Mouse (Mus musculus): ENCODE measurements around the gene Sumo2.
"Not testable (repeated sequence)": the region's sequence is repeated elsewhere in the genome, so short reads cannot be mapped to it uniquely, and the experiment has no call there.

The Sumo2 gene

DNA sequence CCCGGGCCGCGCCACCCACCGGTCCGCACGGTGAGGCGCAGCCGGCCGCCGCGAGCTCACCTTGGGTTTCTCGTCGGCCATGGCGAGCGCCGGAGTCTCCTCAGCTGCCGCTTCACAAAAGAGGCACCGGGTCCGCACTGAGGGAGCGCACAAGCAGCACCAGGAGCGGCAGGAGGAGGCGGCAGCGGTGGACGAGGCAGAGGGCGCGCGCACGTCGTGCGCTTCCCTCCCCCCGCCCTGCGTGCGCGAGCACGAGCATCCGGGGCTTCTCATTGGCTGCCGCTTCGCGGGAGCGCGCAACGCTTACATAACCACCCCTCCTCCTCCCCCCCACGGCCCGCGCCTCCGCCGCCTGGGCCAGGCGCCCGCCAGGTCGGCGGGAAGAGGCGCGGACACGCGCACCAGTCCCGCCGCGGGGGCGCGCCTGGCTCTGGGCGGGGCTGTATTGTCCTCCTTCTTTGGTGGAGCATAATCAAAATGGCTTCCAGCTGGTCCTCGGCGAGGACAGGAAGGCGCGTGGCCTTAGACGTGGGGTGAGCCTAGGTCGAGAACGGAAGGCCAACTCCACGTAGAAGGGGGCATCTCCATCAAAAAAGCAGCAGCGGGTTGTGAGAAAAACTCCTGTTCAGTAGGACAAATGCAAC, at the start of gene Sumo2:
Sumo2 (minus strand) TSS at position 239 of the 644 bp plus-strand sequence.
- in situ Hi-C loops (cut with MboI, MseI): no loop called here

DNA sequence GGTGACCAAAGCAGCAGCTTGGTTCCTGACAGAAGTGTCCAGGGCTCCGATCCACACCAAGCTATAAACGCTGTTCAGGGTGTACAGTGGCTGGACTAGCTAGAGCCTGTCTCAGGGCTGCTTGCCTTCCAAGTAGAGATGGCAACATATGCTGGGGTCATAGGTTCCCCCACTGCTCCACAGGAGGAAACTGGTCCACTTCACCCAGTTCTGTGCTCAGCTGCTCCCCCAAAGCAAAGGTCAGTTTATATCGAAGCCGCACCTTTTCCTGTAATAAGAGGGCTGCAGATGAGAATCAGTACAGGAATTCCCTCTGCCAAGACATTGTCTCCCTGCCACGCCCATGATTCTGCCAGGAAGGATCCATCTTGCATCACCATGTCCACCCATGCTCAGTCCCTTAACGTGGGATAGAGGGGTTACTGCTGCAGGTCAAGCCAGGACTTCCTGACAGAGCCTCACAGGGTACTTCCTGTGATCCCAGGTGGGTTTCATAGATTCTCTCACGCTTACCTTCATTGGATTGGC, 49.6 kb upstream of the Sumo2 start:
- in situ Hi-C loops (cut with MboI, MseI): no loop called here

DNA sequence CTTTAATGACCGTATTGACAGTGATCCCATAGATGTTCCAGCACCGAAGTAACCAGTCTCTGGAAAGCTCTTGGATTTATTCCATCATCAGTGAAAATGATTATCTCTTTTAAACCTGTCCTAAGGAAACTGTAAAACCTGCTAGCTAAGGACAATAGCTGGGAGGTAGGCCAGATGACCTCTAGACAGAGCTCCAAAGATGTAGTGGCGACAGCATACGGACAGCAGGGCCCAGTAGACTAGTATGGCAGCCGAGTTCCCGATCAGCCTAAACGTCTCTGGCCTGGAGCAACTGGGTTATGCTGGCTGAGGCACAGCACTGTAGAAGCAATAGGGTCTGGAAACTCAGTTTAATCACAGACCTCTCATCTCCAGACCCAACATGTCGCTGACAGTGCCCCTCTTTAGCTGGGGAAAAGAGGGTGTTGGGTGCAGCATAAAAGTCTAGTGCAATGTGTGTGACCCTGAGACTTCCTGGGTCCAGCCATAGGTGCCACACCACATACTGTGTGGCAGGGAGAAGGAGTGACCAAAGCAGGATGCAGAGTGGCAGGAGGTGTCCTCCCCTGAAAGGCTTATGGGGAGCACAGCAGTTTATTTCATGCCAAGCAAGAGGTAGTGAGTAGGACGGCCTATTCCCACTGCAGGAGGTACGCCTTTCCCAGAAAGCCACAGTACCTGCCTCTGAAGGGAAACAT, 48.4 kb upstream of the Sumo2 start:
- in situ Hi-C loops (cut with MboI, MseI): no loop called here

DNA sequence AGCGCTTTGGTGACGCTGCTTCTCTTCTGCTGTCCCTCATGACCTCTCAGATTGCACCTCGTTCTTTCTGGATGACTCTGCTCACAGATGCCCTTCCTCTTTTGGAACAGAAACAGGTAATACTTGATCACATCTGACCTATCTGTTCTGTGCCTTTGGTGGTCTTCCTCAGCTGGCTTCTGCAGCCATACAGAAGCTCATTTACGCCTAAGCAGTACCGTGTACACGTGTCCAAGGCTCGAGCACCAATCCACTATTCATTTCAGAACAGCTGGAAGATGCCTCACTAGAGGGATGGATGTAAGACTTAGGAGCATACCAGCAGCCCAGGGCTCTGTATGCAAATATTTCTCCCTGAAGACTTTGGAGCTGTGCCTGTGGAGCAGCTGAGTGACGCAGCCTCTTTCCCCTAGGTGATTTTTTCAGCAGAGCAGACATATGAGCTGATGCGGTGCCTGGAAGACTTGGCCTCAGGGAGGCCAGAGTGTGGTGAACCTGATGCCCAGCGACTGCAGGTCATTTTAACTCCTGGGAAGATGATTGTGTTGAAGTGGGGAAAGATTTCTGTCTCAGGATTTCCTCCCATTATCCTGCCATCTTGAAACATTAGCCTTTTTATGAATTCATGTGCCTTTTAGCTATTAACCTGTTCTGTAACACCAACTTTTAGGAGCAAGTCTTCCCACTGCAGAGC, 47.0 kb upstream of the Sumo2 start:
- in situ Hi-C loops (cut with MboI, MseI): no loop called here

DNA sequence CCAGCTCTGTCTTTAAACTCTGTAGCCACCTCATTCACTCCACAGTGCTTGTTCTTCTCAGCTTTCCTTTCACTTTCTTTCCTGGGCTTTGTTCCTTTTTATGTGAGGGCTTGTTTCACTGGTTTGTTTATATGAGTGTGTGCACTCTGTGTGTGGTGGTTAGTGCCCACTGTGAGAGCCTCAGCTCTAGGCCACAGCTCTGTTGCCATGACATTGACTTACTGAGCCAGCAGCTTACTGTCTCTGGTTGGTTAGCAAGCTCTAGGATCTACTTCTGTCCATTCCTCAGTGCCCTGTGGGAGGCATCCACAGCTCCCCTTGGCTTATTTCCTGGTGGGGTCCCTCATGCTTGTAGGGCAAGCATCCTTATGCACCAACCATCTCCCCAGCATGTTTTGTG, 43.0 kb upstream of the Sumo2 start:
- in situ Hi-C loops (cut with MboI, MseI): no loop called here

DNA sequence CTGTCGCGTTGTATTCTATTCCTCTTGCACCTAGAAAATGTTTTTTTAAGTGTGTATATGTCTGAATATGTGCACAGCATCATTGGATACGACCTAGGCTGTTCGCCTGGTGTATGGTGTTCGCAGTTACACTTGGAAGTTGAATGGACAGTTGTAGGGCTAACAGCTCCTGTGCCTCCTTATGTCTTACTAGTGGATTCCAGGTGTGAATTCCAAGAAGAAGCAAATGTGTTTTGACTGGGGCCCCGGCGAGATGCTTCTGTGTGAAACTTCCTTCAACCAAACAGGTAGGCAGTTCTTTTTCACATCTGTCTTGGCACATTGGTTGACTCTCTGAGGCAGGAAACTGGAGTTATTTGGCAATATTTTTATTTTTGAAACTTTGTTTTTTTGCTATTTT, 28.9 kb upstream of the Sumo2 start:
- in situ Hi-C loops (cut with MboI, MseI): no loop called here

DNA sequence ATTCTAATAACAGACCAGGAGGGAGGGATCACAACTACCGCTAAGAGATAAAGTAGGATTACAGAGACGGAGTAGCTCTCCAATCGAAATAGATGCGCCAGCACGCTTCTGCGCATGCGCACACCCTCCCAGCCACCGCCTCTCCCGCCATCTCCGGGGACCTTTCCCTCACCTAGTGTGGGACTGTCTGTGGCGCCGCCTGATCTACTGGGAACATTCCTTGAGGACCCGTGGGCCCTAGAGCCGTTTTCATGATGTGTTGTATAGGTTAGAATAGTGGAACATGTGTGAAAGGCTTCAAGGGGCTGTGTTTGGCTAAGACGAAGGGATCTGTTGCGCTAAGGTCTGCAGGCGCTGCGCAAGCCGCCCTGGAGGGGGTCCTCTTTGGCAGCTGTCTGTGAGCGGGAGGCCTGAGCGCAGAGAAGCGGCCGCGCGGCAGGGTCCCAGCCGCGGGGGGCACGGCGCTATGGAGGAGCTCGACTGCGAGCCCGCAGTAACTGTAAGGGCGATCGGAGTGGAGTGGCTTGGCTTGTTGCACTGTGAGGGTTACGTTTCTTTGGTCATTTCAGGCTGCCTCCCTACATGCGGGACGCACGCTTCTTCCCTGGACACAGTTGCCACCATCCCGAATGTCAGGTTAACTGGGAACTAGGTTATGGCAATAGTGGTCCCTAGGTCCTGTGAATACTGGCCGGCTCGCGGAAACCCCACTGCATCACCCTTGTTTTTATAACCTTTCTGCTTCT, 28.2 kb upstream of the Sumo2 start, which contains the start of gene Nup85:
Nup85 (plus strand) TSS at position 371 of the 746 bp plus-strand sequence.
- in situ Hi-C loops (cut with MboI, MseI): no loop called here

DNA sequence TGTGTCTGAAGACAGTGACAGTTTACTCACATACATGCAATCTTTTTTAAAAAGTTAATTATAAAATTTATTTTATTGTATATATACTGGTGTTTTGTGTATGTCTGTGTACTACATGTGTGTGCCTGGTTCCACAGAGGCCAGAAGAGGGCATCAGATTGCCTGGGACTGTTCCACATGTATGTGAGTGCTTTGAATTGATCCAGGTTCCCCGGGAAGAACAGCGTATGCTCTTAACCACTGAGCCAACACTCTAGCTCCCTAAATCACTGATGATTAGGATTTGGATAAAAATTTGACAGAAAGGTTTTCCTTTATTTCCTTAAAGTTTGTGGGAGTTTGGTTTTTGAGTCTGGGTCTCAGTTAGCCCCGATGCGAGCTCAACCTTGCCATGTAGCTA, 27.3 kb upstream of the Sumo2 start:
- in situ Hi-C loops (cut with MboI, MseI): no loop called here

DNA sequence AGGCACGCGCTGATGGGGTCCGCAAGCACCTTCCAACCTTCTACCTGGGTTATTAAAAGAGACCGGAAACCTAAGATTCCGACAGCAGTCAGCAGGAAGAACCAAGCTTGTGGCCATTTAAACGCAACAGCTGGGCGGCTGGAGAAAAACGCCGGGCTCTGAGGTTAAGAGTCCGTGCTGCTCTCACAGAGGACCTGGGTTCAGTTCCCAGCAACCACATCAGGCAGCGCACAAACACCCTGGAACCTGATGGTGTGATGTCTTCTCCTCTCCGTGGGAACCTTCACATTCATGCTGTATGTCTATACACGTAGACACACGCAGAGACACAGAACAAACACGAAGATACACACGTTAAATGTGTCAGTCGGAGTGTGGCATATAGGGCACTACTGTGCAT, 19.6 kb upstream of the Sumo2 start:
- in situ Hi-C loops (cut with MboI, MseI): no loop called here

DNA sequence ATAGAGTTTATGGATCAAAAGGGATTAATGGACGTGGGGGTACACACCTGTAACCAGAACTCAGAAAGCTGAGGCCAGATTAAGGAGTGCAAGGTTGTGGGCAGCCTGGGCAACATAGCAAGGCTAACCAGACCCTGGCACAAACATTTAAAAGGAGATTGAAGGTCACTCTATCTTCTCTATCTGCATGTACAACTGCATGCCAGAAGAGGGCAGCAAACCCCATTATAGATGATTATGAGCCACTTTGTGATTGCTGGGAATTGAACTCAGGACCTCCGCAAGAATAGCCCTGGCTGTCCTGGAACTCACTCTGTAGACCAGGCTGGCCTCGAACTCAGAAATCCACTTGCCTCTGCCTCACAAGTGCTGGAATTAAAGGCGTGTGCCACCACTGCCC, 16.7 kb upstream of the Sumo2 start:
- in situ Hi-C loops (cut with MboI, MseI): no loop called here

DNA sequence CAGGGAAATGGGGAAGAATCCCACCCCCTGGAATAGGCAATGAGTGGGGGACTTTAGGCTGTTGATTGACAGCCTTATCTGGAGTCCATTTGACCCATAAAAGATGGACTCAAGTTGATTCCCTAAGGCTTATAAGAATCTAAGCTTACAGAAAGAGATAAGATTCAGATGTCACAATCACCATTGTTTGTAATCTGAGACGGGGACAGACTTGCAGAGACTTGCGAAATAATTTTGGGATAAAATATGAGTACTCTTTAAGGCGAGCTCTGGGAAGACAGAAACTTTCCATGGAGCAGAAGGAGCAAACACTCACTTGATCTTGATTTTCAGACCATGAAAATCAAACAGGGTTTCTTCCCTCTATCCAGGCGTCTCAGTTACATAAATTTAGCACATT, 7.5 kb upstream of the Sumo2 start:
- in situ Hi-C loops (cut with MboI, MseI): no loop called here

DNA sequence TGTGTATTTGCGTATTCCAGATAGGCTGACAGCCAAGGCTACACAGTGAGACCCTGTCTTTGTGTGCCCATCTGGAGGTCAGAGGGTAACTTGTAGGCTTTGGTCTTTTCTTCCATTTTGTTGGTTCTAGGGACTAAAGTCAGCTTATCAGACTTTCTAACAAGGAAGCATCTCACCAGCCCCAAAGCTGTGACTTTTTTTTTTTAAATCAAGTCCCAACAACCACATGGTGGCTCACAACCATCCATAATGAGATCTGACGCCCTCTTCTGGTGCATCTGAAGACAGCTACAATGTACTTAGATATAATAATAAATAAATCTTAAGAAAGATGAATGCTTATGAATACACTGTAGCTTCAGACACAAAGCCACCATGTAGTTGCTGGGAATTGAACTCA, 2.0 kb upstream of the Sumo2 start:
- in situ Hi-C loops (cut with MboI, MseI): no loop called here

DNA sequence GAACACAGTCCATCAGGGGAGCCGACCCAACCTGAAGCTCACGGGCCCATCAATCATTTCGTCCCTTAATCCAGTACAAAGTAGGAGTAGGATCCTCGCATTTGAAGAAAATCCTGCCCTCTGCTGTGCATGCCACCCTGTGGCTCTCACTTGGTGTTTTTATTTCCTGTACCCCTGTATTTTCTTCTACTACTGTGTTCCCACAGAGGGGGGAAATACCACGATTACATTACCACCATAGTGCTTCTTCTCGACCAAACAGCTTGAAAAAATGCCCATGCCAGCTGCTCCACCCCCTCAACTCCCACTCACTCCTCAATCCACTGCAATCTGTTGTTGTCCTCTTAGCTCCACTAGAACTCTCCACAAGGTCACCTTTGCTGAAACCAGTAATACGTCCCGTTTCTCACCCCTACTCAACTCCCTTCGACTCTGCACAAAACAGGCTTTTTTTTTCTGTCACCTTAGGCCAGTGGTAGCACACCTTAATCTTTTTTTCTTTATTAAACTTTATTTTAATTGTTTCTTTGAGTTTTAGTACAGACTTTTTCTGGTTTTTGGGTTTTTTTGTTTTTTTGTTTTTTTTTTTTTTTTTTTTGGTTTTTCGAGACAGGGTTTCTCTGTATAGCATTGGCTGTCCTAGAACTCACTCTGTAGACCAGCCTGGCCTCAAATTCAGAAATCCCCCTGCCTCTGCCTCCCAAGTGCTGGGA, 936 bp upstream of the Sumo2 start:
- in situ Hi-C loops (cut with MboI, MseI): no loop called here

DNA sequence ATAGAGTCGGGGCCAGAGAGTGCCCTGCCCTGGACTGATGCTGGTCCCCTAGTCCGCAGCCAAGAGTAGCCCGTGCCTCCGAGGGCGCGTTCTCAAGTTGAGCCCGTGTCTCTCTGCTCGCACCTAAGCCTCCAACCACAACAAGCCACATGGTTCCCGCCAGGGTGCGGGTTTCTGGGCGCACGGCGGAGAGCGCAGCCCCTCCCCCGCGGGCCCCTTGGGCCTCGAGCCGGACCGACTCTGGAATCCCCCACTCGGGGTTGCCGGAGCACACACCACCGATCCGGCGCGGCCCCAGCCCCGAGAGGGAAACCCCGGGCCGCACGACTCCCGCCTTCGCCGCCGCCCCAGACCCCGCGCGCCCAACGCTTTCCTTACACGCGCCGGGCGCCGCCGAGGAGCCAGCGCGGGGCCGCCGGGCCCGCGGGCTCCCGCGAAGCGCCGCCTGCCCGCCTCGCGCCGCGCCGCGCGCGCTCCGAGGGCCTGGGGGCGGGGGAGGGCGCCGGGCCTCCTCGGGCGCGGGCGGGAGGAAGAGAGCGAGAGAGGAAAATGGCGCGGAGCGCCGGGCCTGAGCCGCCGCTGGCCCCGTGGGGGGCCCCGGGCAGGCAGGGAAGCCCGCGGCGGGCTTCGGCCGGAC, 557 bp downstream of the Sumo2 start:
- in situ Hi-C loops (cut with MboI, MseI): no loop called here

DNA sequence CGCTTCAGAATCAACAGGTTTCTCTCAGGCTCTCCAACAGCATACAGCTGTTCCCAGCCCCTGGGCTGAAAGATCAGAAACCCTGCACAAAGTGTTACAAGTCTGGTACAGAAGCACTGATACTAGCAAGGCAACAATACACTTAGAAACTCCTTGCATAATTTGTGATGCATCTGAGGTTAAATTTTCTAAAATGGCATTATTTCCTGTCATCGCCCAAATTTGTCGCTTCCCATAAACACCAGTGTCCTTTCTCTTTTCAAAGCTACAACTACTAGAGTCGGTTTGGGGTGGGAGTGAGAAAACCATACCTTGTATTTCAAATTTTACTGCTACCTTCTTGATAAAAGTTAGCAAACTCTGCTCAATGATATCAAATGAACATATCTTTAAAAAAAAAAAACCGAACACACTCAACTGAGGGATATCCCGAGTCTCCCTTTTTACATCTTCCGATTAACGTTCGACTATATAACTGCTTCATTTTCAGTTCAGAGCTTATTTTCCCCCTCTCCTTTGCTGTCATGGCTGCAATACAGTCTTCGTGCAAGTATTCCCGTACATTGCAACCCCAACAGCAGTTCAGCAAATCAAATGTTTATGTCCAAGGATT, 1.2 kb downstream of the Sumo2 start:
- in situ Hi-C loops (cut with MboI, MseI): no loop called here

DNA sequence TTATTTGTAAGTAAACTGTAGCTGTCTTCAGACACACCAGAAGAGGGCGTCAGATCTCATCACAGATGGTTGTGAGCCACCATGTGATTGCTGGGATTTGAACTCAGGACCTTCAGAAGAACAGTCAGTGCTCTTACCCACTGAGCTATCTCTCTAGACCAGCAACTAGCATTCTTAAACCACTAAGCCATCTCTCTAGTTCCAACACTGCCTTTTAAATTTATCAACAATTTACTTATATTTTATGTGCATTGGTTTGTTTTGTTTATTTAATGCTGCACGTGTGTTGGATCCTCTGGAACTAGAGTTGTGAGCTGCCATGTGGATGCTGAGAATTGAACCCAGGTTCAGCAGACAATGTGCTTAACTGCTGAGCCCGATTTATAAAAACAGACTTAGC, 9.6 kb downstream of the Sumo2 start:
- in situ Hi-C loops (cut with MboI, MseI): not testable (repeated sequence)

DNA sequence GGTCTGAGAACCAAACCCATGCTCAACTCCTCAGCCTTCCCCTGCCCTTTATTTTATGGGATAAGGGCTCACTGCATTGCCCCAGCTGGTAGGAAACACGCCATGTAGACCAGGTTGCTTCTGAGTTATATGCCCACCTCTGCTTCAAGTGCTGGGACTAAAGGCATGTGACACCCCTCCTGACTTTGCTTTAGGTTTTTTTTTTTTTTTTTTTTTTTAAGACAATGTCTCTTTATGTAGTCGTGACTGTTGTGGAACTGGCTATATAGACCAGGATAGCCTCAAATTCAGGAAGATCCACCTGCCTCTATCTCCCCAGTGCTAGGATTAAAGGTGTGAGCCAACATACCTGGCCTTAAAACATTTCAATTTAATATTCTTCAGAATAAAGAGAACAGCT, 13.4 kb downstream of the Sumo2 start:
- in situ Hi-C loops (cut with MboI, MseI): no loop called here

DNA sequence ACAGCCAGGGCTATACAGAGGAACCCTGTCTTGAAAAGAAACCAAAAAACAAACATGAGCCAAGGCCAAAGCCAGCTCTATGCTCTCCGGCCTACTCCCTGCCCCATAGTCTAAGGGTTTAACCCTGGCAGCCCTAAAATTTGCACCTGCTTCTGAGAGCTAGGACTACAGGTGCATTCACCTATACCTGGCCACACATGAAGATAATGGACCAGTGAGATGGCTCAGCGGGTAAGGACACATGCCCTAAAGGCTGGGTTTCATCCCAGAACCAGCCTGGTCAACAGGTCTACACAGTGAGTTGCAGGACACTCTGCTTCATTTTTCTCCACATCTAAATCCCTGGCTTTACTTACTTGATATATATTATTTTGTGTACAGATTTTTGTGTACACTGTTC, 13.8 kb downstream of the Sumo2 start:
- in situ Hi-C loops (cut with MboI, MseI): no loop called here

DNA sequence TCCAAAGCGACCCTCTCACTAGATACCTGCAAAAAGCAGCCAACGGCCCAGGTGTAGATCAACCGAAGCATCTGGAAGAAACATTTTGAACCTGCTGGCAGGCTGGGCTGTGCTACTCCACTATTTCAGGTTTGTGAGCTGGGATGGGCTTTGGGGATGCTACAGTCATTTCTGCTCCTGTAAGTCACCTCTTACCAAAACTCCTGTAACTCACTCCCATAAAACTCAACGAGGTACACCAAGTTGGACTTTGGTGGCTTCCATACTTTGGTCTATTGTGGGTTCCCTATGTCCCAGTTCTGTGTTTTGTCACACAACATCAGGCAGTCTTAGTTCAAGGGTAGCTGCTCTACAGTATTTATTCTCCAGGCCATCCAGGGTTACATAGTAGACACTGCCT, 15.0 kb downstream of the Sumo2 start:
- in situ Hi-C loops (cut with MboI, MseI): no loop called here

DNA sequence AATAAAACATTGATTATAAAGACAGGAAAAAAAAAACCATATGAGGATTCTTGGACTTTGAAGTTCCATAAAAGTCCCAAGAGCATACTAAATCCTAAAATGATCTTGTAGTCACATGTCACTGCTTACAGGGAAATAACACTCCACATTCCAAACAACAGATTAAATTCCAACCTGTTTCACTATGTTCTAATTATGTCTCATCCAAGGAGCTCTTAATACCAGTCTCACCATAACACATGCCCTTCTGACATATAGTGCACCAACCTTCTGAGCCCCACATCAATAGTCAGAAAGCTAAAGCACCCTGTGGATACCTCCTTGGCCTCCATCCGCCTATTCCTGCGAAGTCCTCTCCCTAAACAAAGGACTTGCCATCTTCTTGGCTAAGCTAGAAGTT, 15.9 kb downstream of the Sumo2 start:
- in situ Hi-C loops (cut with MboI, MseI): no loop called here
